Mouse (Mus musculus) myocyte (in vitro differentiated cells): ENCODE data around the gene Slc47a1.

Experiments
- E2F4 ChIP-seq: IDR thresholded peaks from one replicate; pipeline ENCODE4 v1.6.1; 2011; ENCODE audit warnings: mild to moderate bottlenecking, control low read depth, moderate library complexity; ENCODE audit not compliant: insufficient read depth
- MAX ChIP-seq: IDR thresholded peaks from one replicate; pipeline ENCODE4 v1.6.1; 2011; ENCODE audit warnings: low read depth, mild to moderate bottlenecking, control low read depth
- MYOD1 ChIP-seq, 3 experiments: IDR thresholded peaks; one replicate each; pipeline ENCODE4 v1.6.1; 2011; ENCODE audit warnings: control low read depth in 2 of 3, low read depth in 2 of 3, mild to moderate bottlenecking in 2 of 3, moderate library complexity in 1 of 3; ENCODE audit not compliant: insufficient read length in 2 of 3, control insufficient read depth in 1 of 3
- POLR2A ChIP-seq: IDR thresholded peaks from one replicate; pipeline ENCODE4 v1.6.1; 2011; ENCODE audit warnings: low read depth, mild to moderate bottlenecking, control low read depth, moderate library complexity; ENCODE audit not compliant: insufficient read length
- POLR2AphosphoS2 ChIP-seq: IDR thresholded peaks from one replicate; pipeline ENCODE4 v1.6.1; 2011; ENCODE audit warnings: low read depth, control low read depth; ENCODE audit not compliant: insufficient read length
- REST ChIP-seq: IDR thresholded peaks from one replicate; pipeline ENCODE4 v1.6.1; 2011; ENCODE audit warnings: mild to moderate bottlenecking, control low read depth, moderate library complexity; ENCODE audit not compliant: insufficient read depth, insufficient read length
- TCF3 ChIP-seq: IDR thresholded peaks from one replicate; pipeline ENCODE4 v1.6.1; 2011; ENCODE audit warnings: low read depth, control low read depth; ENCODE audit not compliant: insufficient read length
- USF1 ChIP-seq: IDR thresholded peaks from one replicate; pipeline ENCODE4 v1.6.1; 2011; ENCODE audit warnings: low read depth, mild to moderate bottlenecking, control low read depth, moderate library complexity

- no peak for TF ChIP-seq POLR2A
- TF ChIP-seq E2F4 = no peak
- no peak for TF ChIP-seq MYOD1 (IDR thresholded peaks at IDR 0.05; ENCODE audit: control insufficient read depth in 1 of 3, insufficient read length in 2 of 3, low read depth in 2 of 3)
- TF ChIP-seq TCF3 = no peak
- no peak for TF ChIP-seq POLR2AphosphoS2
- no peak for TF ChIP-seq REST
- no peak for TF ChIP-seq USF1
- no peak for TF ChIP-seq MAX
Observed at GRCm38 (mm10) chr11:61385725-61386124, 7.6 kb upstream of the Slc47a1 start.
